Mouse (Mus musculus) liver, postnatal 0 days (tissue): ENCODE results near the gene Bcdin3d.

Source experiments
- CTCF ChIP-seq: sonication (generic); IDR thresholded peaks from 2 replicates; pipeline ENCODE4 v1.5.1; 2016; ENCODE audit warnings: antibody characterized with exemption, low read depth
- EP300 ChIP-seq: IDR thresholded peaks from 2 replicates; pipeline ENCODE4 v1.6.1; 2016; ENCODE audit warnings: antibody characterized with exemption, low read depth, mild to moderate bottlenecking

DNA sequence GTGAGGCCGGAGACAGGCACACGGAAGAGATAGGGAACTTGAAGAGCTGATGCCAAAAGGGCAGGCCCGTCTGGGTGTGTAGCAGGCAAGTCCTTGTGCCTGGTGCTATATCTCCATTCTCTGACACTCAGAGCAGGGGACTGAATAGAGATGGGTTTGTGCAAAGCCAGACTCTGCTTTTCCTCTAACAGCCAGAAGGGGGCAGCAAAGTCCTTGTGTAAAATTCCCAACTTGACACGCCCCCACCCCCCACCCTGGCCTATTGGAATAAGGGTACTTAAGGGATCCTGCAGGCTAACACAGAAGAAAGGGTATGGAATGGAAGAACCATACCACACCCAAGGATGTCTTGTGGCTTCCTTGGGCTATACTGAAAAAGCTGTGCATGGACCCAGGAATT is 22.5 kb upstream of the Bcdin3d start:
- TF ChIP-seq CTCF (peak; percentile 82), EP300 (no peak)
